Mouse (Mus musculus) left cerebral cortex, postnatal 4 days (tissue): ENCODE results near the gene Rgmb. TPM values are rescaled to one million over a fixed set of nuclear protein-coding genes. Genes with fewer than 3 reads are reported as not detected.

Experiments used
- DNase-seq: peaks from one replicate; pipeline ENCODE4 v3.0.0-alpha.2; 2022
- intact Hi-C: fragments of 180-260 bp; cut with DNase I; formaldehyde crosslinking; loops from one replicate; pipeline ENCODE4 v1.15.1; 2025
- total RNA-seq, 2 experiments: library from RNA; stranded (reverse); gene quantifications; 2 replicates each; pipeline ENCODE4 v1.2.3; 2021

Rgmb gene
- total RNA-seq = 100 to 1,000 TPM in 1 of 2 experiments, 10 to 100 TPM in 1; 87.3 to 108 TPM

GRCm38 (mm10) chr17:15830766-15831644, at the start of gene Rgmb:
Gene Rgmb (minus strand): TSS chr17:15831039.
- DNase-seq = peak; percentile 49
- intact Hi-C loops = loop anchor here (10.0 kb wide), 1 partner anchor 164 kb away; no protein-coding TSS in a partner anchor

GRCm38 (mm10) chr17:15874765-15875164, 43.9 kb upstream of the Rgmb start:
- DNase-seq = no peak

GRCm38 (mm10) chr17:15872093-15872492, 41.3 kb upstream of the Rgmb start:
- no peak for DNase-seq
- intact Hi-C loops = no loop called here

More at GRCm38 (mm10) chr17:15874765-15875164, 43.9 kb upstream of the Rgmb start:
- intact Hi-C loops = no loop called here

GRCm38 (mm10) chr17:15865249-15865648, 34.4 kb upstream of the Rgmb start:
- no peak for DNase-seq

GRCm38 (mm10) chr17:15862355-15862754, 31.5 kb upstream of the Rgmb start:
- DNase-seq = peak; percentile 39
- intact Hi-C loops = no loop called here

More at GRCm38 (mm10) chr17:15865249-15865648, 34.4 kb upstream of the Rgmb start:
- intact Hi-C loops = no loop called here

- intact Hi-C loops = no loop called here
- DNase-seq = no peak
Measured at GRCm38 (mm10) chr17:15853121-15853520, 22.3 kb upstream of the Rgmb start.

- DNase-seq = no peak
- intact Hi-C loops = no loop called here
Measured at GRCm38 (mm10) chr17:15850544-15850943, 19.7 kb upstream of the Rgmb start.

GRCm38 (mm10) chr17:15841425-15841824, 10.6 kb upstream of the Rgmb start:
- intact Hi-C loops = no loop called here
- no peak for DNase-seq

GRCm38 (mm10) chr17:15832398-15832797, 1.6 kb upstream of the Rgmb start:
- intact Hi-C loops = loop anchor here (10.0 kb wide), 1 partner anchor 162 kb away; no protein-coding TSS in a partner anchor
- DNase-seq = no peak

- intact Hi-C loops = loop anchor here (10.0 kb wide), 1 partner anchor 163 kb away; no protein-coding TSS in a partner anchor
- DNase-seq = peak; percentile 31
Measured at GRCm38 (mm10) chr17:15831810-15832209, 971 bp upstream of the Rgmb start.

- peak; percentile 30 for DNase-seq
- intact Hi-C loops = loop anchor here (10.0 kb wide), 1 partner anchor 165 kb away; no protein-coding TSS in a partner anchor
Measured at GRCm38 (mm10) chr17:15830171-15830765, 571 bp downstream of the Rgmb start.

GRCm38 (mm10) chr17:15829198-15830170, 1.4 kb downstream of the Rgmb start:
- DNase-seq = peak; percentile 38
- intact Hi-C loops = loop anchor here (5.0 to 10.0 kb wide), 2 partner anchors 165 to 838 kb away; no protein-coding TSS in a partner anchor

- intact Hi-C loops = loop anchor here (5.0 kb wide), 1 partner anchor 839 kb away; no protein-coding TSS in a partner anchor
- DNase-seq = no peak
Measured at GRCm38 (mm10) chr17:15828131-15828917, 2.5 kb downstream of the Rgmb start.

- peak; percentile 12 for DNase-seq
Measured at GRCm38 (mm10) chr17:15826928-15827327, 3.9 kb downstream of the Rgmb start.

GRCm38 (mm10) chr17:15826444-15826909, 4.4 kb downstream of the Rgmb start:
- intact Hi-C loops = loop anchor here (5.0 kb wide), 1 partner anchor 841 kb away; no protein-coding TSS in a partner anchor
- peak; percentile 100 for DNase-seq

More at GRCm38 (mm10) chr17:15826928-15827327, 3.9 kb downstream of the Rgmb start:
- intact Hi-C loops = loop anchor here (5.0 kb wide), 1 partner anchor 840 kb away; no protein-coding TSS in a partner anchor

- intact Hi-C loops = loop anchor here (5.0 kb wide), 1 partner anchor 842 kb away; no protein-coding TSS in a partner anchor
- peak; percentile 31 for DNase-seq
Measured at GRCm38 (mm10) chr17:15825481-15826396, 5.1 kb downstream of the Rgmb start.

GRCm38 (mm10) chr17:15824854-15825253, 6.0 kb downstream of the Rgmb start:
- no peak for DNase-seq
- intact Hi-C loops = loop anchor here (5.0 kb wide), 1 partner anchor 842 kb away; no protein-coding TSS in a partner anchor

GRCm38 (mm10) chr17:15824337-15824736, 6.5 kb downstream of the Rgmb start:
- intact Hi-C loops = no loop called here
- DNase-seq = peak; percentile 49
